In the genomic region with DNA sequence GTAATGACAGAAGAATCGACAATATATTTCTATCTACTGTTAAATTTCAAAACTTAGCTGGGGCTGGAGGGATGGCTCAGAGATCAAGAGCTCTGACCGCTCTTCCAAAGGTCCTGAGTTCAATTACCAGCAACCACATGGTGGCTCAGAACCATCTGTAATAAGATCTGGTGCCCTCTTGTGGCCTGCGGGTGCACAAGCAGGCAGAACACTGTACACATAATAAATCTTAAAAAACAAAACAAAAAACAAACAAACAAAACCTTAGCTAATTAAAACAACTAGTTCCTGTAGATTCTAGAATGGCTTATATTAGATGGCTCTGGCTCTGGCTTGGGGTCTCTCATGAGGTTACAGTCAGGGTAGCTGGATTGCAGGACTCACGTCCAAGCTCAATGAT, we compare ENCODE assay signal across 15 mouse cellular contexts. TPM values are rescaled to one million over a fixed set of nuclear protein-coding genes. Genes with fewer than 3 reads are reported as not detected.
DNase-seq lines count a peak whose midpoint lies in the region; TF ChIP-seq lines count a peak whose summit lies in the region.
"Had no signal": no experiment of that assay in that cellular context is flagged by ENCODE, and none has a peak within 500 bp of the region (broad histone marks: within the 10 kb centered on the region; RNA-seq: fewer than 3 reads in every experiment).

No protein-coding gene starts in this region.

- 73% methylated on average over 4 of the region's 4 CpGs for WGBS in cerebellum, adult 2 months
- 75% methylated on average over 4 of the region's 4 CpGs for WGBS in lung, adult 2 months

- TF ChIP-seq POLR2A in cerebellum, adult 2 months (IDR thresholded peaks at IDR 0.05; ENCODE audit: borderline replicate concordance, insufficient read depth, low read length), result no peak
- TF ChIP-seq POLR2A in lung, adult 2 months (IDR thresholded peaks at IDR 0.05; ENCODE audit: borderline replicate concordance, extremely low read depth, low read depth, low read length), result no peak

- no peak overlapping the region for H3K27ac ChIP-seq in cerebellum, adult 2 months (ENCODE audit: insufficient read depth, low read length)
- H3K27ac ChIP-seq: embryonic facial prominence, embryonic 12.5 days; limb, embryonic 12.5 days; neural tube, embryonic 15.5 days had no signal

- no peaks in the 10 kb centered on the region for H3K27me3 ChIP-seq in cerebellum, adult 2 months (ENCODE audit: control insufficient read depth, insufficient read depth, low read length)
- H3K27me3 ChIP-seq: embryonic facial prominence, embryonic 12.5 days; limb, embryonic 12.5 days; neural tube, embryonic 15.5 days had no signal

- TF ChIP-seq CTCF in cerebellum, adult 2 months (IDR thresholded peaks at IDR 0.05; ENCODE audit: borderline replicate concordance, insufficient read depth, low read depth, low read length), result peak; percentile 25; the same call in 1 of the 2 replicates
- TF ChIP-seq CTCF in lung, adult 2 months (IDR thresholded peaks at IDR 0.05; ENCODE audit: insufficient read depth, low read length), result peak; percentile 58

- H3K4me1 ChIP-seq in cerebellum, adult 2 months (ENCODE audit: control insufficient read depth, insufficient read depth, low read length), result no peaks in the 10 kb centered on the region
- H3K4me1 ChIP-seq in lung, adult 2 months (ENCODE audit: control insufficient read depth, insufficient read depth, low read length), result no peaks in the 10 kb centered on the region
- H3K4me1 ChIP-seq: embryonic facial prominence, embryonic 12.5 days; limb, embryonic 12.5 days had no signal

- no peak overlapping the region for H3K4me3 ChIP-seq in cerebellum, adult 2 months (replicated peaks; ENCODE audit: insufficient read depth, low read depth, low read length)
- H3K4me3 ChIP-seq in lung, adult 2 months (replicated peaks; ENCODE audit: extremely low read depth, low read depth, low read length), result no peak overlapping the region
- H3K4me3 ChIP-seq: embryonic facial prominence, embryonic 12.5 days; limb, embryonic 12.5 days; neural tube, embryonic 15.5 days had no signal

- DNase-seq in cerebellum, adult 2 months, result no peak
- DNase-seq in cerebellum, adult 8-10 months, result no peak
- no peak for DNase-seq in lung, adult 2 months
- DNase-seq in lung, adult 18-20 months, result no peak
- peak; percentile 6 for DNase-seq in T-cell, adult 2 months (ENCODE audit: low spot score)
- peak; percentile 50 for DNase-seq in naive thymus-derived CD4-positive, alpha-beta T cell, adult 2 months (ENCODE audit: low read depth)
- DNase-seq in embryo, embryonic 11 days, result no peak
- no peak for DNase-seq in adrenal gland, postnatal 25 days
- DNase-seq: heart, postnatal 14 days; kidney, postnatal 14 days had no signal

RNA-seq across cellular contexts. Expression of gene Myoc, which starts 18.5 kb away (rescaled TPM):
- 5.1 and 5.6 TPM in 2 replicates for polyA plus RNA-seq in cerebellum, adult 2 months (2012; rRNA removed)
- polyA plus RNA-seq in lung, adult 2 months (2012; rRNA removed), result 0.29 and 1.3 TPM in 2 replicates
- total RNA-seq in adrenal gland, postnatal 25 days (2021), result 1.2 and 1.9 TPM in 2 replicates
- polyA plus RNA-seq: C2C12; embryonic facial prominence, embryonic 12.5 days; limb, embryonic 12.5 days; spleen, adult 2 months had no signal

RNA-seq across cellular contexts. Expression of gene Myocos, which starts 37.5 kb away (rescaled TPM):
- not detected in 2 replicates for polyA plus RNA-seq in cerebellum, adult 2 months (2012; rRNA removed)
- not detected in 2 replicates for polyA plus RNA-seq in lung, adult 2 months (2012; rRNA removed)
- not detected in 2 replicates for total RNA-seq in adrenal gland, postnatal 25 days (2021)
- total RNA-seq: heart, postnatal 14 days had no signal
- polyA plus RNA-seq: C2C12; embryonic facial prominence, embryonic 12.5 days; limb, embryonic 12.5 days; neural tube, embryonic 15.5 days; spleen, adult 2 months had no signal

RNA-seq across cellular contexts. Expression of gene Vamp4, which starts 50.2 kb away (rescaled TPM):
- polyA plus RNA-seq in cerebellum, adult 2 months (2012; rRNA removed), result 73.3 and 75.2 TPM in 2 replicates
- polyA plus RNA-seq in lung, adult 2 months (2012; rRNA removed), result 10.8 and 13.7 TPM in 2 replicates
- total RNA-seq in adrenal gland, postnatal 25 days (2021), result 38.0 and 38.6 TPM in 2 replicates

Comparison
In these comparisons a context has a peak if more than half of its experiments do, and no peak if none do; other contexts are left out.
1. DNase-seq: peak in T-cell, adult 2 months (single experiment) and naive thymus-derived CD4-positive, alpha-beta T cell, adult 2 months (single experiment); none in cerebellum, adult 2 months (0 of 2), cerebellum, adult 8-10 months (single experiment), lung, adult 2 months (single experiment), lung, adult 18-20 months (0 of 2), embryo, embryonic 11 days (single experiment) and adrenal gland, postnatal 25 days (single experiment).